Mouse (Mus musculus) spleen, adult 2 months (tissue): Measurements from ENCODE around the gene Anks1. TPM values are rescaled to one million over a fixed set of nuclear protein-coding genes. Genes with fewer than 3 reads are reported as not detected.

Experiments
- DNase-seq, 2 experiments: peaks; one replicate each; pipeline versions ENCODE4 v3.0.0 to v3.0.0-alpha.2; 2012 to 2021; ENCODE audit warnings: low spot score in 2 of 2, low read depth in 1 of 2
- H3K27ac ChIP-seq: fragments of 200-500 bp; 2 replicates; pipeline ENCODE4 v1.5.1; 2012; ENCODE audit warnings: low read length, inconsistent platforms; ENCODE audit not compliant: insufficient read depth
- H3K27me3 ChIP-seq: fragments of 200-500 bp; 2 replicates; pipeline ENCODE4 v1.6.1; 2012; ENCODE audit warnings: mild to moderate bottlenecking, moderate library complexity, low read length, inconsistent platforms; ENCODE audit not compliant: control insufficient read depth, insufficient read depth
- H3K36me3 ChIP-seq: fragments of 200-500 bp; 2 replicates; pipeline ENCODE4 v1.6.1; 2012; ENCODE audit warnings: mild to moderate bottlenecking, low read length, inconsistent platforms; ENCODE audit not compliant: control insufficient read depth, insufficient read depth
- H3K4me1 ChIP-seq: fragments of 200-500 bp; 2 replicates; pipeline ENCODE4 v1.6.1; 2011; ENCODE audit warnings: inconsistent platforms; ENCODE audit not compliant: control insufficient read depth, insufficient read depth, insufficient read length
- H3K4me3 ChIP-seq: fragments of 200-500 bp; 2 replicates; pipeline ENCODE4 v1.5.1; 2011; ENCODE audit warnings: mild to moderate bottlenecking, inconsistent platforms; ENCODE audit not compliant: insufficient read depth, insufficient read length; ENCODE audit errors: extremely low read depth
- CTCF ChIP-seq: fragments of 200-500 bp; IDR thresholded peaks from 2 replicates; pipeline ENCODE4 v1.5.1; 2011; ENCODE audit warnings: mild to moderate bottlenecking, inconsistent platforms; ENCODE audit not compliant: insufficient read depth, insufficient read length, insufficient replicate concordance; ENCODE audit errors: extremely low read depth
- POLR2A ChIP-seq: fragments of 200-500 bp; IDR thresholded peaks from 2 replicates; pipeline ENCODE4 v1.6.1; 2011; ENCODE audit warnings: low read depth, low read length, inconsistent platforms
- WGBS: fragments of 180-500 bp; shearing (Covaris S2); methylation state at CpG from one replicate; pipeline ENCODE4 v1.1.7; 2018; 5-methylcytosine and 5-hydroxymethylcytosine counted together
- polyA plus RNA-seq: library from polyadenylated mRNA; depleted of rRNA; stranded (reverse); fragments of >200 nt; gene quantifications from 2 replicates; pipeline ENCODE4 v1.2.3, GENCODE M21; 2012

The Anks1 gene
- polyA plus RNA-seq, 1 experiment = 25.9 TPM

GRCm38 (mm10) chr17:27883129-27883528 lies 26.0 kb upstream of the Anks1 start:
- WGBS = 91% methylated on average over 8 of the region's 8 CpGs
- H3K36me3 ChIP-seq = peaks cover 2% of the 10 kb centered on the region; the same call in 1 of the 2 replicates

GRCm38 (mm10) chr17:27883994-27884393 lies 25.1 kb upstream of the Anks1 start:
- no peak overlapping the region for H3K27ac ChIP-seq
- no peaks in the 10 kb centered on the region for H3K27me3 ChIP-seq
- DNase-seq = no peak
- peaks cover 2% of the 10 kb centered on the region; the same call in 1 of the 2 replicates for H3K36me3 ChIP-seq
- no peaks in the 10 kb centered on the region for H3K4me1 ChIP-seq
- H3K4me3 ChIP-seq = no peak overlapping the region
- TF ChIP-seq POLR2A (no peak), CTCF (no peak)
- WGBS = 89% methylated on average over 6 of the region's 6 CpGs

More at GRCm38 (mm10) chr17:27883129-27883528, 26.0 kb upstream of the Anks1 start:
- Histone ChIP-seq H3K4me1 (no peaks in the 10 kb centered on the region), H3K27ac (no peak overlapping the region), H3K4me3 (no peak overlapping the region), H3K27me3 (no peaks in the 10 kb centered on the region)
- no peak for DNase-seq
- TF ChIP-seq POLR2A (no peak), CTCF (no peak)

- no peak overlapping the region for H3K27ac ChIP-seq
- peaks cover 2% of the 10 kb centered on the region; the same call in 1 of the 2 replicates for H3K36me3 ChIP-seq
- WGBS = 93% methylated on average over 19 of the region's 19 CpGs
- DNase-seq = no peak
- H3K4me1 ChIP-seq = no peaks in the 10 kb centered on the region
- no peak overlapping the region for H3K4me3 ChIP-seq
- no peaks in the 10 kb centered on the region for H3K27me3 ChIP-seq
- TF ChIP-seq POLR2A (no peak), CTCF (no peak)
Measured at GRCm38 (mm10) chr17:27886499-27887210, 22.5 kb upstream of the Anks1 start.

DNA sequence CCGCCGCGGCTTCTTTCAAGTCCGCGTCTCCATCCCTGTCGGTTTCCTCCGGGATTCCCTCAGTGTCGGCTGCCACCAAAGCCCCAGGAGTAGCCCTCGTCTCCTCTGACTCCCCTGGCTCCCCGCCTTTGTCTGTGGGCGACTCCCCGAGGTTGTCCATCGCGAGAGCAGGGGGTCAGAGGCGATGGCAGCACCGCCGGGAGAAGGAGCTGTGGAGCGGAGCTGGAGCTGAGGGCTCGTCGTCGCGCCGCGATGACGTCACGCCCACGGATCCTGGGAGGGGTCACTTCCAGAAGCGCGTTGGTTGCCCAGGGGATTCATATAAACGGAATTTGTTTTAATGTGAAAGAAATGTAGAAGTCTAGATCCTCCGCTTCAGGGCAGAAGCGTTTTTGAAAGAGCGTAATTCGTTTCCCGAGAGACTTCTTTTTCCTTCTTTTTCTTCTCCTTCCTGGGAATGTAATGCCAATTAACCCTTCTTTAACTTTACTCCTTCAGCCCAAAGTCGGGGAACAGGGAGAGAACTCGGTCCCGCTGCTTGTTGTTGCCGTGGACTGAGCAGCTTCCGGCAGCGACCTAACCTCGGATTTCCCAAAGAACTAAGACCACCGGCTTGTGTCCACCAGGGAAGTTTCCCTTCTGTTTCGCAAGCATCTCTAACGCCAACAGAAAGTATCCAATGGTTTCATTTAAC lies 1.4 kb upstream of the Anks1 start:
- H3K27me3 ChIP-seq = no peaks in the 10 kb centered on the region
- H3K4me3 ChIP-seq = peak overlapping the region; percentile 86
- H3K4me1 ChIP-seq = peaks cover 5% of the 10 kb centered on the region
- H3K27ac ChIP-seq = no peak overlapping the region
- WGBS = under 1% methylated on average over 45 of the region's 45 CpGs
- DNase-seq = peak; percentile 67 to 83
- TF ChIP-seq CTCF (no peak), POLR2A (no peak)
- peaks cover 3% of the 10 kb centered on the region; the same call in 1 of the 2 replicates for H3K36me3 ChIP-seq

DNA sequence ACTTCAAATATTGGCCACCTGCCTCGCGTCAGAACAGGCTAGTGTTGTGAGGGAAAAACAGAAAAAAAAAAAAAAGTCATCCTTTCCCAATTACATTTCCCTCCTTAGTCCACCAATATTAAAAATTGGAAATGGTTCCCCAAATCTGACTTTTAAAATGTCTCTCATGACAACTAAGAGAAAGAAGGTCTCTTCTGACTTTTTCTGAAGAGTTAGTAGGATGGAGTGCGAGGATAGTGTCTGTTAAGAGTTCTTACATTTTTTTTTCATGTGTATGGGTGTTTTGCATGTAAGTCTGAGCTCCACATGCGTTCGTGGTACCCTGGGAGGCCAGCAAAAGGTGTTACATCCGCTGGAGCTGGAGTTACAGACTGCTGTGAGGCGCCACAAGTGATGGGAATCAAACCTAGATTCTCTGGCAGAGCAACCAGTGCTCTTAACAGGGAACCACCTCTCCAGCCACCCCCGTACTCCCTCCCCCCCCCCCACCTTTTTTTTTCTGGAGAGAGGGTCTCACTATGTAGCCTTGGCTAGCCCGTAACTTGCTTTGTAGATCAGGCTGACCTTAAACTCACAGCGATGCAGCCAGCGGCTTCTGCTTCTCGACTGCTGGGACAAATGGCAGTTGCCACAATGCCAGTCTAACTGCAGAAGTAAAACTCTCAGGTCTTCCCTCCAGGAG lies 759 bp upstream of the Anks1 start:
- TF ChIP-seq CTCF (no peak), POLR2A (no peak)
- Histone ChIP-seq H3K4me3 (peak overlapping the region; percentile 89), H3K4me1 (peaks cover 5% of the 10 kb centered on the region), H3K27ac (peak overlapping the region; percentile 61; the same call in 1 of the 2 replicates), H3K36me3 (no peaks in the 10 kb centered on the region), H3K27me3 (no peaks in the 10 kb centered on the region)
- peak; percentile 13 to 27 for DNase-seq
- WGBS = under 1% methylated on average over 12 of the region's 12 CpGs

GRCm38 (mm10) chr17:27909622-27910500 lies 755 bp downstream of the Anks1 start, which contains the start of gene Taf11:
TSS of gene Taf11 (minus strand) at chr17:27909844.
- peak; percentile 14 to 52 for DNase-seq
- Histone ChIP-seq H3K36me3 (no peaks in the 10 kb centered on the region), H3K4me3 (peak within 1 kb of the TSS; percentile 89), H3K27ac (peak within 1 kb of the TSS; percentile 85), H3K27me3 (no peaks in the 10 kb centered on the region), H3K4me1 (peaks cover 5% of the 10 kb centered on the region)
- under 1% methylated on average over 53 of the region's 53 CpGs for WGBS
- TF ChIP-seq CTCF = no peak
- TF ChIP-seq POLR2A = no peak
